Mouse (Mus musculus): ENCODE data around the gene Gstt2. TPM values are rescaled to one million over a fixed set of nuclear protein-coding genes. Genes with fewer than 3 reads are reported as not detected.
A peak's percentile ranks its signal among the peaks of the same experiment; 100 is the strongest.

Gene Gstt2
- polyA plus RNA-seq, 2 experiments = 36.4 to 43.7 TPM

DNA sequence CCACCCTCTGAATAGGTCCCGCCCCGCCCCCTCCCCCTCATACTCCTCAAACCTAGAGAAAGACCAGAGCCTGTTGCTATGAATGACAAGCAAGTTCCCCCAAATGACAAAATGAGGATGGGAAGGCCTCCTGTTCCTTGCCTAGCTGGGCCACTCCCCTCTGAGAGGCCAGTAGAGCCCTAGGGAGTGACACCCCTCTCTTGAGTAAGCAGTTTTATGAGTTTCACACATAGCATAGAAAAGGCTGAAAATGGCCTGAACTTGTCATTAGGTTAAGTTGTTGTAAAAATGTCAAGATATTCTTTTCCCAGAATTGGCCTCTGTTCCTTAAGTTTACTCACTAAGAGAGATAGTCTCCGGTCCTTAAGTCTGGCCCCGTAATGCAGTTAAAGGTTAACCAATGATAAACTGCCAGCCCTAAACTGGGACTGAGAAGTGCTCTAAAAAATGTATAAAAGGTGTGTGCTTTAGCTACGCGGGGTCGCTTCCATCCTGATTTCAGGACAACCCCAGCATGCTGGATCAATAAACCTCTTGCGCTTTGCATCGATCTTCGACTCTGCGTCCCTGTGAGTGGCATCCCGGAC, 15.4 kb upstream of the Gstt2 start:
- Histone ChIP-seq H3K27ac (no peak overlapping the region), H3K27me3 (ENCODE audit: control insufficient read depth, insufficient read depth, low read length) (no peaks in the 10 kb centered on the region), H3K4me2 (ENCODE audit: low read depth) (no peak overlapping the region), H3K36me3 (replicated peaks; ENCODE audit: control insufficient read depth, insufficient read depth, low read depth) (0 out of 2 replicates have a peak, but pooled peaks cover 1% of the 10 kb centered on the region), H3K4me1 (replicated peaks; ENCODE audit: control insufficient read depth in 2 of 2, insufficient read depth in 2 of 2, low read length in 1 of 2) (peaks cover 0 to under 1% of the 10 kb centered on the region in 2 experiments; a peak in 1 of 4 replicates), H3K4me3 (ENCODE audit: insufficient read depth in 1 of 2, low read depth in 2 of 2, low read length in 2 of 2) (no peak overlapping the region), H3K9ac (replicated peaks) (no peak overlapping the region), H3K9me3 (ENCODE audit: control insufficient read depth, low read length) (no peaks in the 10 kb centered on the region)
- ATAC-seq (ENCODE audit: insufficient read depth) (no peak; the same call in 1 of the 2 replicates), DNase-seq (ENCODE audit: low read depth in 3 of 3, low spot score in 3 of 3) (no peak)
- TF ChIP-seq CTCF (IDR thresholded peaks at IDR 0.05; ENCODE audit: low read depth) (no peak), EP300 (IDR thresholded peaks at IDR 0.05; ENCODE audit: low read depth) (no peak)
- 79% methylated on average over 12 of the region's 12 CpGs for WGBS (ENCODE audit: insufficient replicate concordance)

- H3K27ac ChIP-seq = no peak overlapping the region
- no peak overlapping the region for H3K4me3 ChIP-seq (ENCODE audit: insufficient read depth in 1 of 2, low read depth in 2 of 2, low read length in 2 of 2)
- DNase-seq (ENCODE audit: low read depth in 3 of 3, low spot score in 3 of 3) (no peak), ATAC-seq (ENCODE audit: insufficient read depth) (no peak)
- H3K9ac ChIP-seq (replicated peaks) = no peak overlapping the region
- no peaks in the 10 kb centered on the region for H3K27me3 ChIP-seq (ENCODE audit: control insufficient read depth, insufficient read depth, low read length)
- TF ChIP-seq EP300 (IDR thresholded peaks at IDR 0.05; ENCODE audit: low read depth) = no peak
- no peak for TF ChIP-seq CTCF (IDR thresholded peaks at IDR 0.05; ENCODE audit: low read depth)
- peaks cover 0 to under 1% of the 10 kb centered on the region in 2 experiments; a peak in 2 of 4 replicates for H3K4me1 ChIP-seq (replicated peaks; ENCODE audit: control insufficient read depth in 2 of 2, insufficient read depth in 2 of 2, low read length in 1 of 2)
- H3K4me2 ChIP-seq (ENCODE audit: low read depth) = no peak overlapping the region
- no peaks in the 10 kb centered on the region for H3K9me3 ChIP-seq (ENCODE audit: control insufficient read depth, low read length)
- no peaks in the 10 kb centered on the region for H3K36me3 ChIP-seq (replicated peaks; ENCODE audit: control insufficient read depth, insufficient read depth, low read depth)
- WGBS (ENCODE audit: insufficient replicate concordance) = 67% methylated on average over 3 of the region's 3 CpGs
Observed at GRCm38 (mm10) chr10:75851681-75852080, 14.5 kb upstream of the Gstt2 start.

- DNase-seq (ENCODE audit: low read depth in 3 of 3, low spot score in 3 of 3) (no peak), ATAC-seq (ENCODE audit: insufficient read depth) (no peak)
- TF ChIP-seq CTCF (IDR thresholded peaks at IDR 0.05; ENCODE audit: low read depth) = no peak
- no peak for TF ChIP-seq EP300 (IDR thresholded peaks at IDR 0.05; ENCODE audit: low read depth)
- H3K4me3 ChIP-seq (ENCODE audit: insufficient read depth in 1 of 2, low read depth in 2 of 2, low read length in 2 of 2) = no peak overlapping the region
- H3K36me3 ChIP-seq (replicated peaks; ENCODE audit: control insufficient read depth, insufficient read depth, low read depth) = no peaks in the 10 kb centered on the region
- H3K4me1 ChIP-seq (replicated peaks; ENCODE audit: control insufficient read depth in 2 of 2, insufficient read depth in 2 of 2, low read length in 1 of 2) = peaks cover 6 to 7% of the 10 kb centered on the region in 2 experiments
- no peak overlapping the region for H3K27ac ChIP-seq
- no peak overlapping the region for H3K9ac ChIP-seq (replicated peaks)
- no peaks in the 10 kb centered on the region for H3K9me3 ChIP-seq (ENCODE audit: control insufficient read depth, low read length)
- H3K27me3 ChIP-seq (ENCODE audit: control insufficient read depth, insufficient read depth, low read length) = no peaks in the 10 kb centered on the region
- 23% methylated on average over 6 of the region's 6 CpGs for WGBS (ENCODE audit: insufficient replicate concordance)
- no peak overlapping the region for H3K4me2 ChIP-seq (ENCODE audit: low read depth)
Observed at GRCm38 (mm10) chr10:75851076-75851475, 13.9 kb upstream of the Gstt2 start.

DNA sequence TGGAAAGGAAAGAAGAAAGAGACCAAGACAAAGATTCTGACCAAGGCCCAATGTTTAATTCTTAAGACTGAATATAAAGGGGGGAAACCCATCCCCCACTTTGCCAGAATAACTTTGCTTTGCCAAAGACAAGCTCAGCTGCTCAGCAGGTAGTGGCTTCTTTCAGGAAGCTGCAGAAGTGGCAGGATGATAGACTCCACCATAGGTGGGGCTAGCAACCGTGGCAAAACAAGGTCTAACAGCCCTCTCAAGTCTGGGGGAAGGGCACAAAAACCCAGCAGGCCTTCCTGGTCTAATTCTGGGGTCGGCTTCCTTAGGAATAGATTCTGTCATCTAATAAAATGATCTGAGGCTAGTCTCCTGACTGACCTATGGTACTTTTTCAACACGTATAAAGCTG, 11.2 kb upstream of the Gstt2 start:
- peaks cover 24 to 25% of the 10 kb centered on the region in 2 experiments for H3K4me1 ChIP-seq (replicated peaks; ENCODE audit: control insufficient read depth in 2 of 2, insufficient read depth in 2 of 2, low read length in 1 of 2)
- no peaks in the 10 kb centered on the region for H3K9me3 ChIP-seq (ENCODE audit: control insufficient read depth, low read length)
- DNase-seq (ENCODE audit: low read depth in 3 of 3, low spot score in 3 of 3) (no peak), ATAC-seq (ENCODE audit: insufficient read depth) (no peak)
- no peaks in the 10 kb centered on the region for H3K36me3 ChIP-seq (replicated peaks; ENCODE audit: control insufficient read depth, insufficient read depth, low read depth)
- no peak overlapping the region for H3K27ac ChIP-seq
- no peak overlapping the region for H3K9ac ChIP-seq (replicated peaks)
- H3K4me3 ChIP-seq (ENCODE audit: insufficient read depth in 1 of 2, low read depth in 2 of 2, low read length in 2 of 2) = no peak overlapping the region
- TF ChIP-seq CTCF (IDR thresholded peaks at IDR 0.05; ENCODE audit: low read depth) (no peak), EP300 (IDR thresholded peaks at IDR 0.05; ENCODE audit: low read depth) (no peak)
- 32% methylated on average over 3 of the region's 3 CpGs for WGBS (ENCODE audit: insufficient replicate concordance)
- no peak overlapping the region for H3K4me2 ChIP-seq (ENCODE audit: low read depth)
- no peaks in the 10 kb centered on the region for H3K27me3 ChIP-seq (ENCODE audit: control insufficient read depth, insufficient read depth, low read length)

DNA sequence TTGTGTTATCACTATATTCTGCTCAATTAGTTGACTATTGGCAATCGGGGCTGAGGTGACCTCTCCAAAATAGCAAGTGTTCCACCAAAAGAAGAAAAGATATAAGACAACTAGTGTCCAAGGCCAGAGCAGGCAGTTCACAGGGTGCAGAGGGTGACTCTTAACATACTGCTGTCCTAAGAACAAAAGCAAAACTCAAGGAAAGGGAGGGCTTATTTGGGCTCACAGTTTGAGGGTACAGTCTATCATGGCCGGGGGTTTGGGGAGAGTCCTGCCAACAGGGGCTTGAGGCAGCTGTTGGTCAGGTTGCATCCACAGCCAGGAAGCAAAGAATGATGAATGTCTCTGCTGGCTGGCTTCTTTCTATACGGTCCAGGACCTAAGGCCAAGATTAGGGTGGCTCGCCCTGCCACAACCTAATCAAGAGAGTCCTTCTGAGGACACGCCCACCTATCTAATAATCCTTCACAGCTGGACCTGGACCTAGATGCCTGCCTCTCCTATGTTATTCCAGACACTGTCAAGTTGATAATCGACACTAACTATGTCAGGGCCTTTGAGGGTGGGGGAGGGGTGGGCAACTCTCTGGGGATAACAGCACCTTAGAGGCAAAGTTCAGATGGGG, 8.2 kb upstream of the Gstt2 start:
- peak; percentile 100 for ATAC-seq (ENCODE audit: insufficient read depth)
- peak overlapping the region; percentile 48 for H3K9ac ChIP-seq (replicated peaks)
- H3K27ac ChIP-seq = peak overlapping the region; percentile 65
- peak; percentile 69 to 79 (median 77) for DNase-seq (ENCODE audit: low read depth in 3 of 3, low spot score in 3 of 3)
- H3K36me3 ChIP-seq (replicated peaks; ENCODE audit: control insufficient read depth, insufficient read depth, low read depth) = no peaks in the 10 kb centered on the region
- H3K27me3 ChIP-seq (ENCODE audit: control insufficient read depth, insufficient read depth, low read length) = no peaks in the 10 kb centered on the region
- TF ChIP-seq EP300 (IDR thresholded peaks at IDR 0.05; ENCODE audit: low read depth) (peak; percentile 71), CTCF (IDR thresholded peaks at IDR 0.05; ENCODE audit: low read depth) (no peak)
- no peak overlapping the region for H3K4me3 ChIP-seq (ENCODE audit: insufficient read depth in 1 of 2, low read depth in 2 of 2, low read length in 2 of 2)
- H3K9me3 ChIP-seq (ENCODE audit: control insufficient read depth, low read length) = no peaks in the 10 kb centered on the region
- peaks cover 24 to 25% of the 10 kb centered on the region in 2 experiments for H3K4me1 ChIP-seq (replicated peaks; ENCODE audit: control insufficient read depth in 2 of 2, insufficient read depth in 2 of 2, low read length in 1 of 2)
- 30% methylated on average over 6 of the region's 6 CpGs for WGBS (ENCODE audit: insufficient replicate concordance)
- H3K4me2 ChIP-seq (ENCODE audit: low read depth) = peak overlapping the region; percentile 60

All from liver, embryonic 14.5 days (tissue).